Mouse (Mus musculus): Measurements from ENCODE around the gene Fkbp4. TPM values are rescaled to one million over a fixed set of nuclear protein-coding genes. Genes with fewer than 3 reads are reported as not detected.

Fkbp4 gene
- 100 to 1,000 TPM in 1 of 2 experiments, 10 to 100 TPM in 1; 98.2 to 107 TPM for total RNA-seq (2021)
- long read RNA-seq, experiment 1, transcript Fkbp4-201 (10 exons, 2,217 nt) = major isoform, 203 of 218 reads
- long read RNA-seq, experiment 1, partial matches to known transcripts = 3 of 218 reads
- long read RNA-seq, experiment 1, other reads (novel, unspliced or antisense) = 12 of 218 reads
- long read RNA-seq, experiment 2, transcript Fkbp4-201 (10 exons, 2,217 nt) = major isoform, 254 of 270 reads
- long read RNA-seq, experiment 2, partial matches to known transcripts = 2 of 270 reads
- long read RNA-seq, experiment 2, other reads (novel, unspliced or antisense) = 13 of 270 reads

DNA sequence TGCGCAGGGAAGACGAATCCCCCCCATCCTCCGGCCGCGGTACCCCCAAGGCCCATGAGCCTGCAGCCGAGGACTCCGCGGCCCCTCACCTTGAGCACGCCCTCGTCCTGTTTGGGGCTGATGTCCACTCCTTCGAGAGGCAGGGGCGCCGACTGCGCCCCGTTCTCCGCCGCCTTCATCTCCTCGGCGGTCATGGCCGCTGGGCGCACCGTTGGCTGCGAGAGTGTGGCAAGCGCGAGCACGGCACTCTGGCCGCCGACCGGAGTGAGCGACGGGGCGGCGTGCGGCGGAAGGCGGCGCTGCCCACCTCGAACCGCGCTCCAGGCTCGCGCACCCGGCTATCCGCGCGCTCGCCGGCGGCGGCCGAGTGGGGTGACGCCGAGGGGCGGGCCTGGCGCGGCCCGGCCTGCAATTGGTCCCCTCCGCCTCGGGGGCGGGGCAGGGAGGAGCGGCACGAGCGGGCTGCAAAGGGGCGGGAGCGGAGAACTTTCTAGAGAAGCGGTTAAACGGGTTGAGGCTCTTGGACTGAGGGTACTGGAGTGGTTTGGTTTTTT, at the start of gene Fkbp4:
TSS of gene Fkbp4 (minus strand) at position 361 of the 554 bp plus-strand sequence.
- DNase-seq (ENCODE audit: low spot score in 2 of 2) = peak; percentile 88 to 91

GRCm38 (mm10) chr6:128487736-128488135, 49.3 kb upstream of the Fkbp4 start:
- no peak for DNase-seq (ENCODE audit: low spot score in 2 of 2)

GRCm38 (mm10) chr6:128479463-128480454, 41.3 kb upstream of the Fkbp4 start:
- peak; percentile 96 to 97 for DNase-seq (ENCODE audit: low spot score in 2 of 2)

DNA sequence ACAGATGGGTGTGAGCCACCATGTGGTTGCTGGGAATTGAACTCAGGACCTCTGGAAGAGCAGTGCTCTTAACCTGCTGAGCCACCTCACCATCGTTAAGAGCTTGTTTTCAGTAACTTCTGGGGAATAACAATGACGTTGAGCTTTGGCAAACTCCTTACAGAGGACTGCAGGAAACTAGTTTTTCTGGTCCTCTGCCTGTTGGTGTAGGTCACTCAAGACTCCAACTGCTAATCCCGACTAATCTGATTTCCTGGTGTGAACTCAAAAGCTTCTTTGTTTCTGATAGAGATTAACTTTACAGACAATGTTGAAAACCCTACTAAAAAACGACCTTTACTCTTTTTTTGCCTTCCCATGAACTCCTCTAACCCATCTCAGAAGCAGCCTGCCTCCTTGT, 39.0 kb upstream of the Fkbp4 start:
- no peak for DNase-seq (ENCODE audit: low spot score in 2 of 2)

GRCm38 (mm10) chr6:128474112-128474511, 35.6 kb upstream of the Fkbp4 start:
- DNase-seq (ENCODE audit: low spot score in 2 of 2) = no peak

GRCm38 (mm10) chr6:128469451-128469850, 31.0 kb upstream of the Fkbp4 start:
- DNase-seq (ENCODE audit: low spot score in 2 of 2) = peak; percentile 47 to 69

- no peak for DNase-seq (ENCODE audit: low spot score in 2 of 2)
Observed at GRCm38 (mm10) chr6:128467298-128467697, 28.8 kb upstream of the Fkbp4 start.

DNA sequence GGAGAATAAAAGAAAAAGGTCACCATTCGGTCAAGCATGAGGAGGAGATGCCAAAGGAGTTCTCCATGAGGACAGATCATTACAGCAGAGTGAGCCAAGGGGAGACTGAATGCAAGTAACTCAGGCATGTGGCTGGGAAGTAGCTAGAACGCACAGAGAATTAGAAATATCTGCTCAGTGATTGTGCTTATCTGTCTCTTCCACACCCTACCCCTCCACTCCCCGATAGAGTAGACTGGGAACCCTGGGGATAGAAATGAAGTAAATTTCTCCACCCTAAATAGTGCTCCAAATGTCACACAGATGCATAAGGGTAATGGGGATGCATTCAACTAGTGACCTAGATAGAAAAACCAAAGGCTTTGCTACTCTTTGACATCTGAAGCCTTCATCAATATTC, 28.1 kb upstream of the Fkbp4 start:
- DNase-seq (ENCODE audit: low spot score in 2 of 2) = no peak

- no peak for DNase-seq (ENCODE audit: low spot score in 2 of 2)
Observed at GRCm38 (mm10) chr6:128466043-128466442, 27.6 kb upstream of the Fkbp4 start.

DNA sequence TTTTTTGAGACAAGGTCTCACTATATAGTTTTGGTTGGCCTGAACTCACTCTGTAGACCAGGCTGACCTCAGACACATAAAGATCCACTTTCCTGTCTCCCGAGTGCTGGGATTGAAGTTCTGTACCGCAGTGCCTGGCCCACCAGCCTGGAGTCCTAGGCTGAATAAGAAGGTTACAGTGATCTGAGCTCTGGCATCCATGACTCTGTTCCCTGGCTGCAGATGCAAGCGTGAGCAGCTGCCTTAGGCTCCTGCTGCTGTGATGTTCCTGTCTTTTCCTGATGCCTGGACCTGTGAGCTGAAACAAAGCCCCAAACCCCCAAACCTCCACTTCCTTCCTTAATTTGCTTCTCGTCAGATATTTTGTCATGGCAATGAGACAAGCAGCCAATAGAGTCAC, 26.5 kb upstream of the Fkbp4 start:
- DNase-seq (ENCODE audit: low spot score in 2 of 2) = no peak

DNA sequence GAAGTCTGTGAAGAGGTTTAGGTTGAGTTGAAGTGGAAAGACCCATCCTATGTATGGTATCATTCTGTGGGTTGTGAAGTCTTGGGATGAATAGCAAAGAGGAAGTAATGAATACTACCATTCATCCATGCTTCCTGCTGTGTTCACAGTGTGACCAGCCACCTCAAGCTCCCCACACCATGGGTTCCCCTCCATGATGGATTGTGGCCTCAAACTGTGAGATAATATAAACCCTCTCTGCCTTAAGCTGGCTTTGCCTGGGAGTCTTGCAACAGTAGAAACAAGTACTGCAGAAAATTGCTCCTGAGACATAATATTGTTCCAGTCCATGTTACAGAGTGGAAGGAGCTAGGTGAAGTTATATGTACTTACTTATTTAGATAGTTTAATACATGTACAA, 23.1 kb upstream of the Fkbp4 start:
- DNase-seq (ENCODE audit: low spot score in 2 of 2) = no peak

GRCm38 (mm10) chr6:128460729-128461503, 22.4 kb upstream of the Fkbp4 start:
- no peak for DNase-seq (ENCODE audit: low spot score in 2 of 2)

DNA sequence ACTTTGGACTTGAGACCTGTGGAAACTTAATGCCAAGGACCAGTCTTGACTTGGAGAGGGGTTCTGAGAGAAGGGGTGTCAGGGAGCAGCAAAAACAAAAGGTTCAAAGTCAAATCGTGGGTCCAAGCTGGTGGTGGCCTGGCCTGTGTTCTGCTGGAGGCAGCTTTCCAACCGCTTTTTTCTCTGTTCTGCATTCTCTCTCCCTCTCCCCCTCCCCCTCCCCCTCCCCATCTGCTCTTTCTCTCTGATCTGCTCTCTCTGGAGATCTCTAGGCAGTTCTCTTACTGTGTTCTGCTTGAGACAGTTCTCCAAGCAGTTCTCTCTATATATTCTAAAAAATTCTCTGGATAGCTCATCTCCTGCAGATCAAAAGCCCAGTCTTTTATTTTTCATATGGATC, 21.8 kb upstream of the Fkbp4 start:
- DNase-seq (ENCODE audit: low spot score in 2 of 2) = no peak

- no peak for DNase-seq (ENCODE audit: low spot score in 2 of 2)
Observed at GRCm38 (mm10) chr6:128457186-128457585, 18.7 kb upstream of the Fkbp4 start.

DNA sequence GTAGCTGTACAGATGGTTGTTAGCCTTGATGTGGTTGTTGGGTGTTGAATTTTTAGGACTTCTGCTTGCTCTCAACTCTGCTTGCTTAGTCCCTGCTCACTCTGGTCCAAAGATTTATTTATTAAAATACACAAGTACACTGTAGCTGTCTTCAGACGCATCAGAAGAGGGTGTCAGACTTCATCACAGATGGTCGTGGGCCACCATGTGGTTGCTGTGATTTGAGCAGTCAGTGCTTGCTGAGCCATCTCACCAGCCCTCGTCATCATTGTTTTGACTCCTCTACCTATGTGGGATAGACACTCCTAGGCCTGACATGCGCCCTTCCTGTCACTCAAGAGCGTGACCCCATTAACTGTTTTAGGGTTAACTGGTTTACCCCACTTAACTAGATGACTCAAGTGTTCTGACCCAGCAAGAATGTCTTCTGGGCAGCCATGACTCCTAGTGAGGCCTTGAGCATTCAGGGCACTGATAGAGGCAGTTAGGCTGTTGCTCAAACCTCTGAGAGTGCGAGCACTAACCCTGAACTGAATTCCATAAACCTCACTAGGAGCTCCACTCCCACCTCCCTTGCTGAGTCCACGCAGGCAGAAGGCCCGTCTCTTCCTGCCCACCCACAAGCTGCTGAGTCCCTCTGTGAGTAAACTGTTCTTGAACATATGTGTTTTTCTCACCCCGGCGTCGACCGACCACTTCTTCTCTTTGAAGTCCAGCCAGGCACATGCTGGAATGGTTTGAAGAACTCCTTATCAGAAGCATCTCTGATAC, 17.5 kb upstream of the Fkbp4 start:
- DNase-seq (ENCODE audit: low spot score in 2 of 2) = no peak

GRCm38 (mm10) chr6:128447063-128447462, 8.6 kb upstream of the Fkbp4 start:
- no peak for DNase-seq (ENCODE audit: low spot score in 2 of 2)

GRCm38 (mm10) chr6:128445761-128446535, 7.5 kb upstream of the Fkbp4 start:
- peak in 1 of 2 experiments; percentile 59 for DNase-seq (ENCODE audit: low spot score in 2 of 2)

GRCm38 (mm10) chr6:128440238-128440637, 1.8 kb upstream of the Fkbp4 start:
- no peak for DNase-seq (ENCODE audit: low spot score in 2 of 2)

DNA sequence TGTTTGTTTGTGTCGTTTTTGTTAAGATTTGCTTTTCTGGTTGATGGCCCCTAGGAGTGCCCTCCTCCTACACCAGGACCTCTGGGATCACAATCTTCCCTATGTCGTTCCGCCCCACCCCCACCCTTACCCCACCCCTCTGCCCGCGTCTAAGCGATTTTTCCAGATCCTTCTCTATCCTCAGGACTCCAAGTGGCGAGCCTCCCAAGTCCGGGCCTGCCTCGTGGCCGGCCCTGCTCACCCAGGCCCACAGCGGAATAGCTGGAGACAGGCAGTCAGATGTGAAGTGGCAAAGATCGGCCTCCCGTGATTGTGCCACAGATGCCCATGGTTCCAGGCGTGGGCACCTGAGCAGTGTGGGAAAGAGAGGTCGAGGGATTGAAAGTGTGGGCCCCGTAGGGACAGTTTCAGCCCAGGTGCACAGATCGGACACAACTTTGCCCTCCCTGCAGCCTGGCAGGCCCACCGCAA, 429 bp upstream of the Fkbp4 start:
- peak in 1 of 2 experiments; percentile 37 for DNase-seq (ENCODE audit: low spot score in 2 of 2)
